Mouse (Mus musculus) megakaryocyte progenitor cell, adult 5-6 weeks (primary cell): ENCODE results near the gene Osbpl8. TPM values are rescaled to one million over a fixed set of nuclear protein-coding genes. Genes with fewer than 3 reads are reported as not detected.
"Not testable (repeated sequence)": the region's sequence is repeated elsewhere in the genome, so short reads cannot be mapped to it uniquely, and the experiment has no call there.

ENCODE experiments used
- ATAC-seq: replicated peaks from 2 replicates; pipeline ENCODE4 v1.8.0; 2016; ENCODE audit warnings: mild to moderate bottlenecking, moderate TSS enrichment, inconsistent platforms; ENCODE audit not compliant: poor library complexity
- total RNA-seq, 2 experiments: library from RNA; stranded (forward) in 1 of 2; stranded (reverse) in 1 of 2; fragments of 157-497, 149-512 nt in 1 of 2; fragments of 200-1000 nt in 1 of 2; gene quantifications; 2 replicates each; pipeline versions ENCODE4 v1.2.3 to v1.2.4; 2015 to 2017

Osbpl8 gene
- total RNA-seq, 2 experiments from 2014 or later: 80.2 to 90.9 TPM

- not testable (repeated sequence) for ATAC-seq
These were observed 67.7 kb downstream of the Osbpl8 start for GRCm38 (mm10) chr10:111232237-111232636.

- 0 out of 2 replicates have a peak, but pooled peaks have one; percentile 26 for ATAC-seq
These were observed 69.1 kb downstream of the Osbpl8 start for GRCm38 (mm10) chr10:111233476-111234130.

- no peak for ATAC-seq
These were observed 70.1 kb downstream of the Osbpl8 start for GRCm38 (mm10) chr10:111234450-111235288.

DNA sequence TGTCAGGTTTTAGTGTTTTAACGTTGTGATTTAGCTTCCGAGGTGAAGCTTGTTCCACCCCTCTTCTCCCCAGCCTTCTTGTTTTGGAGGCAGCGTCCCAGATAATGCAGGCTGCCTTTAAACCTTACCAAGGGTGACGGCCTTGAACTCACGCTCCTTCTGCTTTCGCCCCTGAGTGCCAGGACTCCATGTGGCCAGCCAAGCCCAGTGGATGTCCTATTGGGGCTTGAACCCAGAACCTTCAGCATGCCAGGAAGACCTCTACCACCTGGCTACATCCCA, 70.7 kb downstream of the Osbpl8 start:
- ATAC-seq: no peak

DNA sequence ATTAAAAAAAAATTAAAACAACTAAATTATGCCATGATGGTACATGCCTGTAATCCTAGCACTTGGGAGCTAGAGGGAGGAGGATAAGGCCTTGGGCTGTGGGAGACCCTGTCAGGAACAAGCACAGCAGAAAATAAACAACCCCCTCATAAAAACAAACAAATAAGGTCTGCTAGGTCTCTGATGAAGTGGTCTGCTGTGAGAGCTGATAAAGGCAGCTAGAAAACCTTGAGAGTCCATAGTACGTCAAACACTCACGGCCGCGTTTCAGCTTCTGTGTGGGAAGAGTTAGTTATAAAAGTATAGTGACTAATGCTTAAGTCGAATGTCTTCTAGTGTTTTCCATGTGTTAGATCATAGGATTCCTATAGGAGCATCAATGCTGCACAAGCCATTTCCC, 72.9 kb downstream of the Osbpl8 start:
- ATAC-seq: no peak

DNA sequence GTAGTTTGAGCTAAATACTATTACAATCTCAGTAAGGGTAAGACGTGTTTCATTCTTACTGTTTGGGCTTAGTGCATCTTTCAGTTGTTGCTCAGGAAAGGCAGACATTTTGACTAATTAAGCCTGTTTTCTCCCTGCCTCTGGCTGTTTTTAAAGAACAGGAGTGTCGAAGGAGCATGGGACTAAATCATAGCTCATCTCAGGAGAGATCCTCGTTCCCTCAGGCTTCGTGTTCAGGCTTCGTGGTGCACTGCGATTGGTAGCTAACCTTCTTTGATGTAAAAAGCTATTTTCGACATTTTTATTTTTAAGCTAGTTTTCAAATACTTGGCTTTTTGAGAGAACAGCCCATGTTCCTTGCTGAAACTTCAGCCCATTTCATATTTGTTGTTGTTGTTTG, 78.1 kb downstream of the Osbpl8 start:
- ATAC-seq: no peak

DNA sequence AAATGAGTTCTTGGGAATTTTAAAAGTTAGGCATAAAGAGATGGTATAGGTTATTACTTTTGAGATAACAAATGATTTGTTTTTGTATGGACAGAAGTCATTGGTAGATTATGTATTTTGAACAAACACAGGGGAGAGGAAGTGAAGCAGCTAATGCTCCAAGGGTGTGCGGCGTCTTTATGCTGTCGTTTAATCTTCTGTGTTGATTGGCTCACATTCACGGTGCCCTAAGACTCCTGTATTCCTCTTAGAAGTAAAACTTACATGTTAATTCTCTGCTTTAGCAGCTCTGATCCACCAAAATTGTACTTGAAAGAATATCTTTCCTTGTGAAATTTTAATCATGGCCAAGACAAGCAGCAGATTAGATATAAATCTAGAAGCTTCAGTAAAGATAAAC, 83.1 kb downstream of the Osbpl8 start:
- no peak for ATAC-seq

GRCm38 (mm10) chr10:111248177-111248576, 83.6 kb downstream of the Osbpl8 start:
- ATAC-seq: peak; percentile 29; the same call in 1 of the 2 replicates

- ATAC-seq: peak; percentile 59
These were observed 85.6 kb downstream of the Osbpl8 start for GRCm38 (mm10) chr10:111250192-111250591.

DNA sequence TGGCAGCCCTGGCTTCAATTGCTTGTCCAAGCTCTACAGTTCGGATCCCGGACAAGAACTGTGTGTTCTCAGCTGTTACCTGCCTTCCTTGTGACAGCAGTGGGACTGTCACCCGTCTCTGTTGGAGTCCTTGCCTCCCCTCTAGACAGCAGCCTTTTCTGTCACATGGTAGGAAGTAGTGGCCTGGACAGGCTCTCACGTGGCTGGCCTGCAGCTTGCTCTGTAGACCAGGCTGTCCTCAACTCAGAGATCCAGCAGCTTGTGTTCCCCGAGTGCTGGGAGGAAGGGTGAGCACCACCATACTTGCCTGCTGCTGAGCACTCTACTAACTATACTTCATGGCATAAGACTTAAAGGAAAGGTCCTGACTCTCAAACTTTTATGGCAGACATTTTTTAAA, 87.1 kb downstream of the Osbpl8 start:
- no peak for ATAC-seq

- ATAC-seq: no peak
These were observed 90.7 kb downstream of the Osbpl8 start for GRCm38 (mm10) chr10:111255228-111255627.

GRCm38 (mm10) chr10:111256156-111256555, 91.6 kb downstream of the Osbpl8 start:
- no peak for ATAC-seq

DNA sequence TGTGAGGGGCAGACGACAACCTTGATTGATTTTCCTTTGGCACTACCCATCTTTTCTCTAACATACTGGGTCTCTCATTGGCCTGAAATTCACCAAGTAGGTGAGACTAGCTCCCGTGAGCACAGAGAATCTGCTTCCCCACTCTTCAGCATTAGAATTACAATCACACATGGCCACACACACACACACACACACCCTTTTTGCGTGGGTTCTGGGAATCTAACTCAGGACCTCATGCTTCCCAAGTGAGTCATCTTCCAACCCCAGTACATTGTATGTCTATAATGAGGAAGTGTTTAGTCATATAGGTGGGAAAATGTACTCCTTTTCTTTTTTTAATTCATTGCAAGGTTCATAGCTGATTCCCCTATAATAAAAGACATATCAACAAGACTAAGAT, 92.8 kb downstream of the Osbpl8 start:
- ATAC-seq: no peak

GRCm38 (mm10) chr10:111258256-111258655, 93.7 kb downstream of the Osbpl8 start:
- no peak for ATAC-seq

DNA sequence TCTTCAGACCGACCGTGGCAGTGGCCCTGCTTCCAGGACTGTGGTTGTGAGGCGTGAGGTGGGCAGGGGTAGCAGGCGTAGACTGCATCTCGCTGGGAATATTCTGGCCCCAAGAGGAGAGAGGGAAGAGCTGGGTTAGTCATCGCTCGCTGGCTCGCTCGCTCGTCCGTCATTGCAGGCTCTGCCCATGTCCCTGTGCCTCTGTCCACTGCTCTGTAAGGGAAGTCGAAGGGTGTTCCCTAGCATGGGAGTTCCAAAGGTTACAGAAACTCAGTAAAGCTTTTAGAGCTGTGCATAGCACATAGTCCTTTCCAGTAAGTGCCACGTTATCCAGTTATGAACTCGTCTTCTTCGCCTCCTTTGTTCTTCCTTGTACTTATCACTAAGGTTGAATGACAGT, 107.1 kb downstream of the Osbpl8 start:
- ATAC-seq: no peak

GRCm38 (mm10) chr10:111272905-111273304, 108.4 kb downstream of the Osbpl8 start:
- no peak for ATAC-seq

DNA sequence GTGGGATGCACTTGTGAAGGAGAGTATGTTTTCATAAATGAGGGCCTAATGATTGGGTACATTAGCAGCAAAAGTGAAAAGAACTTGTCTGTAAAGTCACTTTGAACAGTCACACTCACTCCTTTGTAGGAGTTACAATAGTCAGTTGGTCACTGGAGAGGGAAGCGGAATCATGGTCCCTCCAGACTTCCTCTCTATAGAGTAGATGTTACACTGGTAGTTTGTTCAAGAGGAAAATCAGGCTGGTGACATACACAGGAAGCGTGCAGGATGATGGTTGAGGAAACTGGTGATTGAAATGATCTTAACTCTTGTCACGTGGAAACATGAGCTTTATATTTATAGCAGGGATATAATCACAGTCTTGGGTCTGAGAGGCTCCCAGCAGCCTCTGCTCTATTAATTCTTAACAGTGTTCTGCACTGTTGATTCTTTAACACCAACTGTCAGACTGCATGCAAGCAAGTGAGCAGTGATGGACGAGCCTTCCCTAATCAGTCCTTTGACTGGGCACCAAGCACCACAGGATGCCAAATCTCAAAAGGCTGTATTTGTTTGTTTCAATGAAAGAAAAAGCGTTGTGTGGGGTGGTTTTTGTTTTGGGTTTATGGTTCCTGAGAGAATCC, 109.0 kb downstream of the Osbpl8 start:
- no peak for ATAC-seq

GRCm38 (mm10) chr10:111275822-111276221, 111.3 kb downstream of the Osbpl8 start:
- no peak for ATAC-seq

- ATAC-seq: no peak
These were observed 133.1 kb downstream of the Osbpl8 start for GRCm38 (mm10) chr10:111297631-111298030.

- ATAC-seq: peak; percentile 94
These were observed 133.9 kb downstream of the Osbpl8 start, which contains the start of gene Bbs10 for GRCm38 (mm10) chr10:111298140-111299098. Bbs10 (plus strand) TSS chr10:111298679.

DNA sequence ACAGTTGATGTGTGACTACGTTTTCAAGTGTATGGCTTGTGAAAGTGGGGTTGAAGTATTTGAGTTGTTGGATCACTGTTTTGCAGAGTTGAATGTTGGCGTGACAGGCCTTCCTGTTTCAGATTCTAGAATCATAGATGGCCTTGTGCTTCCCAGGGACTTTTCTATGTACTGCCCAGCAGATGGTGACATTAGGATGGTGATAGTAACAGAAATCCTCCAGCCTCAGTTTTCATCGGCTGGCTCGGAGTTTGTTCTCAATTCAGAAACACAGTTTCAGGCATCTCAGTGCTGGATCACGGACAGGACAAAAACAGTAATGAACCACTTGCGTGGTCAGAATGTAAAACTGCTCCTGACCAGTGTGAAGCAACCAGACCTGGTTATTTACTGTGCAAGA, 135.0 kb downstream of the Osbpl8 start:
- ATAC-seq: no peak
